ENCODE assay signal across 33 mouse cellular contexts in genomic region chr8:93239884-93240283, GRCm38 (mm10). TPM values are rescaled to one million over a fixed set of nuclear protein-coding genes. Genes with fewer than 3 reads are reported as not detected.
A peak's percentile ranks its signal among the peaks of the same experiment; 100 is the strongest.
DNase-seq lines count a peak whose midpoint lies in the region; ATAC-seq and TF ChIP-seq lines count a peak whose summit lies in the region.
"Had no signal": no experiment of that assay in that cellular context is flagged by ENCODE, and none has a peak within 500 bp of the region (broad histone marks: within the 10 kb centered on the region; RNA-seq: fewer than 3 reads in every experiment).

No protein-coding gene starts in this region.

- peak; percentile 91 for ATAC-seq in frontal cortex, adult (ENCODE audit: low TSS enrichment)
- ATAC-seq in kidney, embryonic 16.5 days (ENCODE audit: low FRiP score, low TSS enrichment), result no peak
- ATAC-seq: forebrain, embryonic 16.5 days; hindbrain, embryonic 16.5 days; Patski had no signal

- no peaks in the 10 kb centered on the region for H3K27me3 ChIP-seq in kidney, embryonic 16.5 days (ENCODE audit: insufficient read depth, low read length)
- H3K27me3 ChIP-seq: embryonic facial prominence, embryonic 13.5 days; forebrain, embryonic 12.5 days; heart, embryonic 12.5 days; heart, embryonic 15.5 days; hindbrain, embryonic 13.5 days had no signal

- no peak overlapping the region for H3K4me3 ChIP-seq in left cerebral cortex, adult 2 months
- H3K4me3 ChIP-seq in kidney, embryonic 16.5 days (ENCODE audit: low read length), result no peak overlapping the region
- H3K4me3 ChIP-seq: embryonic facial prominence, embryonic 10.5 days; embryonic facial prominence, embryonic 13.5 days; erythroblast, embryonic 14.5 days; forebrain, embryonic 12.5 days; heart, embryonic 12.5 days; heart, embryonic 15.5 days; hindbrain, embryonic 10.5 days; hindbrain, embryonic 13.5 days had no signal

- H3K9me3 ChIP-seq in kidney, embryonic 16.5 days (ENCODE audit: low read length), result no peaks in the 10 kb centered on the region
- H3K9me3 ChIP-seq: embryonic facial prominence, embryonic 10.5 days; embryonic facial prominence, embryonic 13.5 days; forebrain, embryonic 12.5 days; heart, embryonic 12.5 days; heart, embryonic 15.5 days; hindbrain, embryonic 10.5 days; hindbrain, embryonic 13.5 days had no signal

- H3K4me1 ChIP-seq in kidney, embryonic 16.5 days (ENCODE audit: insufficient read depth, low read length), result no peaks in the 10 kb centered on the region
- H3K4me1 ChIP-seq: embryonic facial prominence, embryonic 10.5 days; embryonic facial prominence, embryonic 13.5 days; forebrain, embryonic 12.5 days; heart, embryonic 12.5 days; heart, embryonic 15.5 days; hindbrain, embryonic 10.5 days; hindbrain, embryonic 13.5 days had no signal

- H3K36me3 ChIP-seq in kidney, embryonic 16.5 days (ENCODE audit: insufficient read depth, low read length), result no peaks in the 10 kb centered on the region
- H3K36me3 ChIP-seq: embryonic facial prominence, embryonic 10.5 days; embryonic facial prominence, embryonic 13.5 days; forebrain, embryonic 12.5 days; G1E; heart, embryonic 12.5 days; heart, embryonic 15.5 days; hindbrain, embryonic 10.5 days; hindbrain, embryonic 13.5 days had no signal

- no peak overlapping the region for H3K9ac ChIP-seq in kidney, embryonic 16.5 days (replicated peaks; ENCODE audit: low read length)
- H3K9ac ChIP-seq: embryonic facial prominence, embryonic 13.5 days; forebrain, embryonic 12.5 days; heart, embryonic 12.5 days; heart, embryonic 15.5 days; hindbrain, embryonic 13.5 days had no signal

- TF ChIP-seq CTCF in left cerebral cortex, adult 2 months (IDR thresholded peaks at IDR 0.05), result no peak

- intact Hi-C loops in left cerebral cortex, adult 2 months (cut with DNase I), result no loop called here
- intact Hi-C loops in left cerebral cortex, postnatal 4 days (cut with DNase I), result no loop called here

- H3K27ac ChIP-seq in left cerebral cortex, adult 2 months, result peak overlapping the region; percentile 65
- H3K27ac ChIP-seq in kidney, embryonic 16.5 days (ENCODE audit: low read length), result no peak overlapping the region
- H3K27ac ChIP-seq: embryonic facial prominence, embryonic 10.5 days; embryonic facial prominence, embryonic 13.5 days; forebrain, embryonic 12.5 days; heart, embryonic 15.5 days; hindbrain, embryonic 10.5 days; hindbrain, embryonic 13.5 days had no signal

- H3K4me2 ChIP-seq in kidney, embryonic 16.5 days (replicated peaks; ENCODE audit: low read depth, low read length), result no peak overlapping the region
- H3K4me2 ChIP-seq: embryonic facial prominence, embryonic 13.5 days; forebrain, embryonic 12.5 days; heart, embryonic 12.5 days; heart, embryonic 15.5 days; hindbrain, embryonic 13.5 days had no signal

- DNase-seq in frontal cortex, postnatal 10 days (ENCODE audit: low spot score in 2 of 2), result no peak
- DNase-seq in left cerebral cortex, adult 2 months (ENCODE audit: extremely low spot score in 1 of 2, low spot score in 2 of 2), result no peak
- no peak for DNase-seq in left cerebral cortex, postnatal 4 days
- DNase-seq in brain, adult 2 months (ENCODE audit: low read depth, low spot score), result peak; percentile 54
- DNase-seq in telencephalon, adult 2 months (ENCODE audit: low read depth, low spot score), result peak; percentile 50
- DNase-seq: adrenal gland, postnatal 10 days; adrenal gland, postnatal 36 days; B cell, adult 2 months; cerebellum, adult 11 months; cerebellum, adult 2 months; cerebellum, adult 9-11 months; cerebellum, postnatal 25 days; embryo, embryonic 11 days; gastrocnemius, postnatal 25 days; heart, adult 18-20 months; heart, postnatal 10 days; heart, postnatal 36 days had no signal

RNA-seq across cellular contexts. Expression of gene Ces1e, which starts 10.5 kb away (rescaled TPM):
- total RNA-seq in left cerebral cortex, adult 2 months (2021), result not detected
- not detected for total RNA-seq in left cerebral cortex, postnatal 4 days (2021)
- polyA plus RNA-seq in kidney, embryonic 16.5 days (2015; fragmentation: Nextera tagmentation; extraction: Ambion mirVana), result 0.21 and 0.51 TPM in 2 replicates
- total RNA-seq: adrenal gland, postnatal 36 days; CH12.LX; common myeloid progenitor, adult 5-6 weeks; G1E had no signal
- polyA plus RNA-seq: cerebellum, adult 2 months; embryonic facial prominence, embryonic 10.5 days; embryonic facial prominence, embryonic 13.5 days; erythroblast, embryonic 14.5 days; forebrain, embryonic 12.5 days; forebrain, embryonic 16.5 days; G1E; hindbrain, embryonic 10.5 days; hindbrain, embryonic 13.5 days; hindbrain, embryonic 16.5 days; Patski had no signal

RNA-seq across cellular contexts. Expression of gene Ces1f, which starts 39.7 kb away (rescaled TPM):
- not detected for total RNA-seq in left cerebral cortex, adult 2 months (2021)
- total RNA-seq in left cerebral cortex, postnatal 4 days (2021), result not detected
- 0.31 TPM in 1 of 2 replicates, not detected in the other for polyA plus RNA-seq in kidney, embryonic 16.5 days (2015; fragmentation: Nextera tagmentation; extraction: Ambion mirVana)
- total RNA-seq: CH12.LX; common myeloid progenitor, adult 5-6 weeks; G1E had no signal
- polyA plus RNA-seq: cerebellum, adult 2 months; embryonic facial prominence, embryonic 10.5 days; embryonic facial prominence, embryonic 13.5 days; erythroblast, embryonic 14.5 days; forebrain, embryonic 12.5 days; forebrain, embryonic 16.5 days; G1E; heart, embryonic 12.5 days; hindbrain, embryonic 10.5 days; hindbrain, embryonic 13.5 days; hindbrain, embryonic 16.5 days; Patski had no signal

RNA-seq across cellular contexts. Expression of gene Ces1d, which starts 42.2 kb away (rescaled TPM):
- total RNA-seq in left cerebral cortex, adult 2 months (2021), result not detected
- not detected for total RNA-seq in left cerebral cortex, postnatal 4 days (2021)
- polyA plus RNA-seq in kidney, embryonic 16.5 days (2015; fragmentation: Nextera tagmentation; extraction: Ambion mirVana), result 0.22 and 2.4 TPM in 2 replicates
- total RNA-seq: CH12.LX; common myeloid progenitor, adult 5-6 weeks; G1E had no signal
- polyA plus RNA-seq: cerebellum, adult 2 months; erythroblast, embryonic 14.5 days; G1E; heart, embryonic 12.5 days; Patski had no signal

Comparison
In these comparisons a context has a peak if more than half of its experiments do, and no peak if none do; other contexts are left out.
1. DNase-seq: peak in brain, adult 2 months (single experiment) and telencephalon, adult 2 months (single experiment); none in frontal cortex, postnatal 10 days (0 of 2), left cerebral cortex, adult 2 months (0 of 2) and left cerebral cortex, postnatal 4 days (single experiment).